Mouse (Mus musculus) granulocyte monocyte progenitor cell, adult 5-6 weeks (primary cell): ENCODE results near the gene Tra2a. TPM values are rescaled to one million over a fixed set of nuclear protein-coding genes. Genes with fewer than 3 reads are reported as not detected.

Experiments used
- ATAC-seq: replicated peaks from 2 replicates; pipeline ENCODE4 v1.8.0; 2016; ENCODE audit warnings: mild to moderate bottlenecking, moderate TSS enrichment, inconsistent platforms; ENCODE audit not compliant: poor library complexity, severe bottlenecking
- total RNA-seq, 2 experiments: library from RNA; stranded (forward) in 1 of 2; stranded (reverse) in 1 of 2; fragments of 200-712, 200-1000 nt in 1 of 2; fragments of >200 nt in 1 of 2; fragmentation: Nextera tagmentation in 1 of 2; gene quantifications; 2 replicates each; pipeline ENCODE4 v1.2.3; 2014 to 2017

Tra2a gene
- total RNA-seq, 2 experiments from 2014 or later = 171 to 179 TPM

DNA sequence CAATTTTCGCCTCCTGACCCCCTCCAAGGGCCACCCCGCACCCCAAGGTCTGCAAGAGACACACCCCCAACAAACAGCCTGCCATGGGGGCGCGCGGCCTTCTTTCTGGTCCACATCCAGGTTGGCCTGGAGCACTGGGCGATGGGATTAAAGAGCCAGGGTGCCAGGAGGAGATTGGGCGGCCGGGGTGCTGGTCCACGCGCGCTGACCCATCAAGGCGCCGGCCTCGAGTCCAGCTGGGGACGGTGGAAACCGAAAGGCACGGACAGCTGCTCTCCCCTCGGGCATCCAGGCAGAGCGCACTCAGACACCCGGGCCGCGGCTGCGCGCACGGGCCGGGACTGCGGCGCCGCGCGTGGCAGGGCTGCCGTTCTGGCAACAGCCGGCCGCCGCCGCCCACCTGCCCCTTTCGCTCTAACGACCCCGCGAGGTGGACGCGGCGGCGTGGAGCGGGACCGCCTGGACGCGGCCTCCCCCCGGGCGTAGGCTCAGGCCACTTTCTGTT lies 50.2 kb downstream of the Tra2a start:
- no peak for ATAC-seq

GRCm38 (mm10) chr6:49212931-49213580 lies 50.8 kb downstream of the Tra2a start:
- no peak for ATAC-seq

GRCm38 (mm10) chr6:49212141-49212540 lies 51.7 kb downstream of the Tra2a start:
- ATAC-seq = no peak

DNA sequence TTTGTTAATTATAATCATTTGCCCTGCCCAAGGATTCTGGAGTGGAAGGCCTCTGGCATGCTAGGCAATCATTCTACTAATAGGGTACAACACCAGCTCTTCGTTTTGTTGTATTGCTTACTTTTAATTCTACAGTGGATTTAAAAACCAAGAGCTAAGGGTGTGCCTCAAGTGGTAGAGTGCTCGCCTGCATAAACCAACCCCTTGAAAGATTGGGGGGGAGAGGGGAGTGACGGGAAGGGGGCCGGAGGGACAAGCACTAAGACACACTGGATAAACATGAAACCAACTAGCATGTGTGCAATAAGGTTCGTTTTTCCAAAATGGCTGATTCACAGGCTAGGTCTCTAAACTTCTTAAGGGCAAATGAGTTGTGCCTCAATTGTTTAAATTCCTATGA lies 52.2 kb downstream of the Tra2a start:
- no peak for ATAC-seq

- peak; percentile 34 for ATAC-seq
These were observed 53.7 kb downstream of the Tra2a start for GRCm38 (mm10) chr6:49209881-49210854.

- ATAC-seq = peak; percentile 73
These were observed 54.9 kb downstream of the Tra2a start for GRCm38 (mm10) chr6:49208935-49209334.

DNA sequence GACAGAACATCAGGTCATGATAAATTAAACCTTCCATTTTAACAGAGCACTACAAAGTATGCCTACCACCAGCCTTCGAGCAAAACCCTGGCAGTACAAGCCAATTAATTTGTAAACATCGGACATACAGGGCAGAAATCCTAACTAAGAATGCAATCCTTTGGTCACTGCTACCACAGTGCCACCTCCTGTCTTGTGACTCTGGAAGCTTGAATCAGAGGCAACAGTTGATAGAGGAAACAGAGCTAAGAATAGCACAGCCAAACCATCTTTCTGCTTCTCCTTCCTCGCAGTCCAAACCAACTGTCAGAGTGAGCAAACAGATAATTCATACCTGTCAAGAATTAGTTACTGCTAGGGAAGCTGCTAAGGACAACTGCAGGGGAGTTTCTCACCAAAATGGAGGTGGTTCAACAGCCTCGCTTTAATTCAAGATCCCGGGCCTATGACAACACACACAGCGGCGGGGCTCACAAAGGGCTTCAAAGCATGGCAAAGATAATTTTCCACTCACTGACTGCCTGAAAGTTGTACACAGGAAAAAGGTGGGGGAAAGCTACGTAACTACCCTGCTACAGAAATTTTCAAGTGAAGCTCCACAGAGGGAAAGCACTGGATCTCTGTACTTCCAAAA lies 55.4 kb downstream of the Tra2a start:
- ATAC-seq = peak; percentile 59

- no peak for ATAC-seq
These were observed 57.4 kb downstream of the Tra2a start for GRCm38 (mm10) chr6:49206416-49206815.

DNA sequence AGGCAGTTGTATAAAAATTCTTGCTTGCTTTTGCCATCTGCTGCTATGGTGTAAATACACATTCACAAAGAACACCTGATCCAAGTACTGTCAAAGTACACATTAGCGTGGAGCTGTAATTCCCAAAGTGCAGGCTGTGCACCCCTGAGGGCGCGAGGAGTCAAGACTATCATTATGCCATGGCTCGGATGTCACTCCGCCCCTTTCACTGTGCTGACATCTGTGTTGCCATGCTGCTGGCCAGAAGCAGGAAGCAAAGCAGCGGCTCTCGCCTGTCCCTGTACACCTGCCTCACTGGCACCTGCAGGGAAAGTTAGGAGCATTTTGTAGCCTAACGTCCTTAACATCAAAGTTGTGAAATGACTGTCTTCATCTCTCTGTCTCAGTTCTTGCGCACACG lies 68.6 kb downstream of the Tra2a start:
- ATAC-seq = no peak

GRCm38 (mm10) chr6:49194536-49194935 lies 69.3 kb downstream of the Tra2a start:
- ATAC-seq = no peak

Other genes starting within 250 kb of the Tra2a start
- 2.5 TPM in 1 of 2 replicates, not detected in the other for gene Gpnmb, start 227.5 kb downstream of the Tra2a start, total RNA-seq (2014; fragmentation: Nextera tagmentation)
- gene Gpnmb, start 227.5 kb downstream of the Tra2a start, total RNA-seq (2017) = 0.26 TPM in 1 of 2 replicates, not detected in the other
- gene Malsu1, start 190.2 kb downstream of the Tra2a start, total RNA-seq (2014; fragmentation: Nextera tagmentation) = 30.3 and 42.4 TPM in 2 replicates
- 14.2 and 23.8 TPM in 2 replicates for gene Malsu1, start 190.2 kb downstream of the Tra2a start, total RNA-seq (2017)
- 0.26 TPM in 1 of 2 replicates, not detected in the other for gene Igf2bp3, start 49.1 kb downstream of the Tra2a start, total RNA-seq (2014; fragmentation: Nextera tagmentation)
- under 0.01 and 0.09 TPM in 2 replicates for gene Igf2bp3, start 49.1 kb downstream of the Tra2a start, total RNA-seq (2017)
- 2.7 and 6.0 TPM in 2 replicates for gene Ccdc126, start 55.2 kb upstream of the Tra2a start, total RNA-seq (2014; fragmentation: Nextera tagmentation)
- gene Ccdc126, start 55.2 kb upstream of the Tra2a start, total RNA-seq (2017) = 5.0 and 7.5 TPM in 2 replicates
- gene Fam221a, start 103.7 kb upstream of the Tra2a start, total RNA-seq (2014; fragmentation: Nextera tagmentation) = 9.7 and 20.1 TPM in 2 replicates
- 2.7 and 4.2 TPM in 2 replicates for gene Fam221a, start 103.7 kb upstream of the Tra2a start, total RNA-seq (2017)
- gene Stk31, start 131.6 kb upstream of the Tra2a start, total RNA-seq (2014; fragmentation: Nextera tagmentation) = not detected in 2 replicates
- gene Stk31, start 131.6 kb upstream of the Tra2a start, total RNA-seq (2017) = not detected in 2 replicates